Mouse (Mus musculus) liver, postnatal 0 days (tissue): Measurements from ENCODE around the gene Plxna2.
A peak's percentile ranks its signal among the peaks of the same experiment; 100 is the strongest.

Source experiments
- CTCF ChIP-seq: sonication (generic); IDR thresholded peaks from 2 replicates; pipeline ENCODE4 v1.5.1; 2016; ENCODE audit warnings: antibody characterized with exemption, low read depth
- EP300 ChIP-seq: IDR thresholded peaks from 2 replicates; pipeline ENCODE4 v1.6.1; 2016; ENCODE audit warnings: antibody characterized with exemption, low read depth, mild to moderate bottlenecking

GRCm38 (mm10) chr1:194815547-194815946, 197.5 kb downstream of the Plxna2 start:
- TF ChIP-seq CTCF (no peak), EP300 (peak; percentile 99)
